Mouse (Mus musculus) v-Abl transformed pro-B cells (cell line): ENCODE measurements around the gene Tmem110.

Source experiments
- in situ Hi-C, 2 experiments: fragments of 400-800 bp; cut with MboI; formaldehyde crosslinking; loops; one replicate each; pipeline ENCODE4 v1.15.1; 2025; ENCODE audit not compliant: unreplicated experiment in 2 of 2

The Tmem110 gene

GRCm38 (mm10) chr14:30861421-30862125 is 36.2 kb downstream of the Tmem110 start:
- in situ Hi-C loops = loop anchor here in 1 of 2 experiments (10.0 kb wide), 1 partner anchor 187 kb away; no protein-coding TSS in a partner anchor

GRCm38 (mm10) chr14:30862368-30862767 is 37.0 kb downstream of the Tmem110 start:
- in situ Hi-C loops = loop anchor here in 1 of 2 experiments (10.0 kb wide), 1 partner anchor 188 kb away; no protein-coding TSS in a partner anchor

- in situ Hi-C loops = loop anchor here in 1 of 2 experiments (5.0 to 10.0 kb wide), 3 partner anchors 77 to 273 kb away; partner anchors contain the start of gene Itih1
Measured at GRCm38 (mm10) chr14:30865311-30865710, 39.9 kb downstream of the Tmem110 start.

- in situ Hi-C loops = loop anchor here in 1 of 2 experiments (5.0 to 10.0 kb wide), 3 partner anchors 75 to 275 kb away; partner anchors contain the start of gene Itih1
Measured at GRCm38 (mm10) chr14:30867042-30867441, 41.7 kb downstream of the Tmem110 start.

GRCm38 (mm10) chr14:30868826-30869225 is 43.4 kb downstream of the Tmem110 start:
- in situ Hi-C loops = loop anchor here in 1 of 2 experiments (5.0 to 10.0 kb wide), 3 partner anchors 73 to 277 kb away; partner anchors contain the start of gene Itih1

GRCm38 (mm10) chr14:30869391-30869801 is 44.0 kb downstream of the Tmem110 start:
- in situ Hi-C loops = loop anchor here in 1 of 2 experiments (5.0 to 10.0 kb wide), 3 partner anchors 73 to 277 kb away; partner anchors contain the start of gene Itih1

- in situ Hi-C loops = loop anchor here (5.0 to 10.0 kb wide), 2 partner anchors 72 to 324 kb away; partner anchors contain the start of gene Itih1 (in 1 of the 2)
Measured at GRCm38 (mm10) chr14:30870206-30871147, 45.1 kb downstream of the Tmem110 start.

- in situ Hi-C loops = loop anchor here (5.0 to 10.0 kb wide), 2 partner anchors 68 to 321 kb away; partner anchors contain the start of gene Itih1 (in 1 of the 2)
Measured at GRCm38 (mm10) chr14:30874095-30874700, 48.8 kb downstream of the Tmem110 start.

GRCm38 (mm10) chr14:30875130-30875865 is 49.9 kb downstream of the Tmem110 start:
- in situ Hi-C loops = loop anchor here (10.0 to 25.0 kb wide), 2 partner anchors 320 to 763 kb away; no protein-coding TSS in a partner anchor

- in situ Hi-C loops = loop anchor here (10.0 to 25.0 kb wide), 2 partner anchors 319 to 764 kb away; no protein-coding TSS in a partner anchor
Measured at GRCm38 (mm10) chr14:30875955-30876354, 50.6 kb downstream of the Tmem110 start.

- in situ Hi-C loops = loop anchor here (10.0 to 25.0 kb wide), 2 partner anchors 318 to 764 kb away; no protein-coding TSS in a partner anchor
Measured at GRCm38 (mm10) chr14:30876451-30876850, 51.1 kb downstream of the Tmem110 start.

GRCm38 (mm10) chr14:30877827-30878226 is 52.4 kb downstream of the Tmem110 start:
- in situ Hi-C loops = loop anchor here (10.0 to 25.0 kb wide), 2 partner anchors 317 to 766 kb away; no protein-coding TSS in a partner anchor

- in situ Hi-C loops = loop anchor here (10.0 to 25.0 kb wide), 2 partner anchors 316 to 767 kb away; no protein-coding TSS in a partner anchor
Measured at GRCm38 (mm10) chr14:30878958-30879571, 53.7 kb downstream of the Tmem110 start, which contains the start of gene Mustn1. Gene Mustn1, plus strand, starts transcription at chr14:30879200.

- in situ Hi-C loops = loop anchor here (10.0 to 25.0 kb wide), 2 partner anchors 315 to 767 kb away; no protein-coding TSS in a partner anchor
Measured at GRCm38 (mm10) chr14:30879794-30880193, 54.4 kb downstream of the Tmem110 start.

- in situ Hi-C loops = loop anchor here in 1 of 2 experiments (25.0 kb wide), 1 partner anchor 768 kb away; no protein-coding TSS in a partner anchor
Measured at GRCm38 (mm10) chr14:30880251-30880650, 54.9 kb downstream of the Tmem110 start.

- in situ Hi-C loops = loop anchor here in 1 of 2 experiments (25.0 kb wide), 1 partner anchor 769 kb away; no protein-coding TSS in a partner anchor
Measured at GRCm38 (mm10) chr14:30880811-30881717, 55.7 kb downstream of the Tmem110 start.

GRCm38 (mm10) chr14:30881718-30882108 is 56.3 kb downstream of the Tmem110 start:
- in situ Hi-C loops = loop anchor here in 1 of 2 experiments (25.0 kb wide), 1 partner anchor 769 kb away; no protein-coding TSS in a partner anchor
